Mouse (Mus musculus): ENCODE data around the gene Fam3c.
"Not testable (repeated sequence)": the region's sequence is repeated elsewhere in the genome, so short reads cannot be mapped to it uniquely, and the experiment has no call there.

Gene Fam3c

GRCm38 (mm10) chr6:22289461-22290021, 66.5 kb downstream of the Fam3c start:
- DNase-seq: no peak

DNA sequence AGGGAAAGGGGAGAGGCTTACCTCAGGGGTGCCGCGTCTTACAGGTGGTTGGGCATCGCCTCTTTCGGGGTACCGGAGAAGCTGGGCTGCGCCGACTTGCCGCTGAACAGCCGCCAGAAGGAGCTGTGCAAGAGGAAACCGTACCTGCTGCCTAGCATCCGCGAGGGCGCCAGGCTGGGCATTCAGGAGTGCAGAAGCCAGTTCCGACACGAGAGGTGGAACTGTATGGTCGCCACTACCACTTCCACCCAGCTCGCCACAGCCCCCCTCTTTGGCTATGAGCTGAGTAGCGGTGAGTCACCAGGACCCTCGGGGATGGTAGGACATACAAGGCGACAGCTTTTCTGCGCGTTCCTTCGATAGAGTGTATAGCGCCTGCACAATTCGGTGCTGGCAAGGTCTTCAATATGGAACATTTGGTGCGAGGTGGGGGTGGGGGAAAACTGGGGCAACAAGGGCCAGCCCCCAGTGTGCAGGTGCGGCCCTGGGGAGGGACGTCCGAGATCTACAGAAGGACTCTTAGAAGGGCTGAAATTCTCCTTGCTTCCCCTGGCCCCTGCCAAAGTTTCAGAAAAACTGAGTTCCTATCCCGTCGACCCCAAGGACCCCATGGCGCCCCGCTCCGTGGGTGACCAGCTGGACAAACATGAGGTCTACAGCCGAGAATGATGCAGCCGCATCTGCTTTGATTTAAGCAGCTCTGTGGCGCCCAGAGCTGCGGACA, 67.1 kb downstream of the Fam3c start:
- DNase-seq: peak; percentile 40 to 63

DNA sequence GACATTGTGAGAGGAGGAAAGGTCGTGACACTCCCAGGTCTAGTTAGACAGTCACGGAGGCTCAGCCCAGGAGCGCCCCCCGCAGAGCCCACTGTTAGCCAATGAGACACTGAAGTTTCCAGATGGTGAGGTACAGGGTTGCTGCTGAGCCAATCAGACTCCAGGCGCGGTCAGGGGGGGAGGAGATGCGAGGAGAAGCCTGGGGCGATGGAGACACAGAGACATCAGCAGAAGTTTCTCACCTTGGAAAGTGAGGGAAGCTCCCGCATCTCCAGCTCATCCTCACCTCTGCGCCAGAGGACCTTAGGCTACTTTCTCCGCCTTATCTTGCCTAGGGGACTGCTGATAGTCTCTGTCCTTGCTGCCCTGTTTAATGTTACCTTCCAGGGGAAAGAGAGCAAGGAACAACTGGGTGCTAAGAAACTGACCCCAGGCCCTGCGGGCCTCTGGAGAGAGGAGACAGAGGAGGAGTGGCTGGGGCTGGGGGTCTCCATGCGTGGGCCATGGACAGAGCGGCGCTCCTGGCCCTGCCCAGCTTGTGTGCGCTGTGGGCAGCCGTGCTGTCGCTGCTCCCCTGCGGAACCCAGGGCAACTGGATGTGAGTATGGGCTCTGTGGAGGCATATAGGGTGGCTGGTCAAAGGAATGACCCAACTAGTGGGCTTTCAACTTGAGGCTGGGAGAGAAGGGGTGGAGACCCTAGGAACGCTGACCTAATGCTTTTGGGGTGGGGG, 67.9 kb downstream of the Fam3c start, which contains the start of gene Wnt16:
TSS of gene Wnt16 (plus strand) at position 224 of the 733 bp plus-strand sequence.
- DNase-seq: peak; percentile 38 to 54

DNA sequence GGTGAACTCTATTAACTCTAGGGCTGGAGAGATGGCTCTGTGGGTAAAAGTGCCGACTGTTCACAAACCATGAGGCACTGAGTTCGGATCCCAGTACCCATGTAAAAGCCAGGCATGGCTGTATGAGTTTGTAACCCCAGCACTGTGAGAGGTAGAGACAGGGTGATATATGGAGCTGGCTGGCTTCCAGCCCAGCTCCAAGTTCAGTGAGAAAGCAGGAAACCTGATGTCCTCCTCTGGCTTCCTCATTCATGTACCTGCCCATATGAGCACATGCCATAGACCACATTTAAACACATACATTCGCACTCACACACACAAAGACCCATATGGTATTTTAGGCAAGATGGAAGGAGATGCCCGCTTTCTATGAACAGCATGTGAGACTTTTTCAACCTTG, 73.6 kb downstream of the Fam3c start:
- DNase-seq: no peak

- DNase-seq: peak; percentile 48 to 55
Measured at GRCm38 (mm10) chr6:22280217-22280861, 75.7 kb downstream of the Fam3c start.

- DNase-seq: no peak
Measured at GRCm38 (mm10) chr6:22277941-22278340, 78.1 kb downstream of the Fam3c start.

- DNase-seq: no peak
Measured at GRCm38 (mm10) chr6:22269840-22270521, 86.1 kb downstream of the Fam3c start.

GRCm38 (mm10) chr6:22268677-22269076, 87.4 kb downstream of the Fam3c start:
- no peak for DNase-seq

GRCm38 (mm10) chr6:22267807-22268667, 88.0 kb downstream of the Fam3c start:
- no peak for DNase-seq

DNA sequence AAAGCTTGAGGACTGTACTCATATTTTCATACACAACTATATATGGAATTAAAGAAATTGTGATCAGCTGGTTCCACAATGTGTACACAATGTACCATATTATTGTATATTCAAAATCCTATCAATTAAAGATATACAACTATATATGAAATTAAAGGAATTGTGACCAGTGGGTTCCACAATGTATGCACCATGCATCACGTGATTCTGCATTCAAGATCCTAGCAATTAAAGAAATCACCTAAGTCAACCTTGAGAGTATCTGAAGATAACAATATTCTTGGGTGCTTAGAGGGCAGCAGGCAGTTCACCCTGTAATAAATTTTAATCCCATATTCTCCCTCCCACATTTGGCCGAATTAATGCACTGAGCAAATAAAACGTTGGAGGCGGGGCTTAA, 90.0 kb downstream of the Fam3c start:
- no peak for DNase-seq

DNA sequence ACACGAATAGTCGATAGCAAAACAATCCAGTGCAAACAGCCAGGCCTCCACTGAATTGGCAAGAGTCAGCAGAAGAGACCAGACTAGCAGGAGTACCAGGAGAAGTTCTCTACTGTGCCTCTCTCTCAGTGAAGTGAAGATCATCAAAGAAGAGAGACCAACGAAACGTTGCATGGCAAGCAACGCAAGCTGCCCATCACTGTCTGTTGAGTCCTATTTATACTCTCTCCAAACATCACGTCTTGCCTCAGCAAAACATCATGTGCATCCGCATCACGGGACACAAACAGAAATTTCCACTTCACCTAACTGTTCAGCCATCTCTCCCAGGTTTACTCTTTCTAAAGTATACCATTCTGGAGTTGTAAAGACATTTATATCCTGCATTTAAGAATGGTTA, 91.9 kb downstream of the Fam3c start:
- DNase-seq: not testable (repeated sequence)

DNA sequence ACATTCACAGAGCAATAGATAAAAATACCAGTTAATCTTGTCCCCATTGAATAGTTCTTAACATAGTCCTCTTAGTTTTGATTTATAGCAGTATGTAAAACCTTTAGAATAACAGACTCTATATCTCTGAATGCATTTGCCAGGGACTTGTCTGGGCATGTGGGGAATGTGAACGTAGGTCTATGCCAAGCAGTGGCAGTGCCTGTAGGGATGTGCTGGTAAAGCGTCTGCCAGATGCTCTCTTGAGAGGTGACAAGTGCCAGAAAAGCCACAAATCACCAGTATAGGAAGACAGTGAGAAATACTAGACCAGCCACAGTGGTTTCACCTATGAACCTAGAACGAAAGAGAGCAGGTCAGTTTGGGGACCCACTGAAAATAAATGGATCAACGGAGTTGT, 93.5 kb downstream of the Fam3c start:
- no peak for DNase-seq

- no peak for DNase-seq
Measured at GRCm38 (mm10) chr6:22258784-22259183, 97.3 kb downstream of the Fam3c start.

All from cerebellum, postnatal 25 days (tissue).